Mouse (Mus musculus) embryonic facial prominence, embryonic 13.5 days (tissue): Measurements from ENCODE around the gene Fmo9. TPM values are rescaled to one million over a fixed set of nuclear protein-coding genes. Genes with fewer than 3 reads are reported as not detected.

Source experiments
- ATAC-seq: fragments of 200-750 bp; cut with Nextera tagmentation; 2 replicates; pipeline ENCODE4 v1.8.0; 2017; ENCODE audit warnings: low read depth; ENCODE audit not compliant: insufficient number of reproducible peaks, insufficient read depth, low FRiP score, low TSS enrichment
- H3K27ac ChIP-seq: fragments of 300-500 bp; sonication (generic); 2 replicates; pipeline ENCODE4 v1.5.1; 2015; ENCODE audit warnings: moderate library complexity, mild to moderate bottlenecking, inconsistent platforms
- H3K27me3 ChIP-seq: fragments of 300-500 bp; sonication (generic); 2 replicates; pipeline ENCODE4 v1.6.1; 2015; ENCODE audit warnings: mild to moderate bottlenecking, inconsistent platforms
- H3K36me3 ChIP-seq: fragments of 300-500 bp; sonication (generic); 2 replicates; pipeline ENCODE4 v1.6.1; 2015; ENCODE audit warnings: mild to moderate bottlenecking, inconsistent platforms
- H3K4me1 ChIP-seq: fragments of 300-500 bp; sonication (generic); 2 replicates; pipeline ENCODE4 v1.6.1; 2015; ENCODE audit warnings: inconsistent platforms
- H3K4me2 ChIP-seq: fragments of 300-500 bp; sonication (generic); 2 replicates; pipeline ENCODE4 v1.6.1; 2015; ENCODE audit warnings: moderate library complexity, mild to moderate bottlenecking, inconsistent platforms
- H3K4me3 ChIP-seq: fragments of 300-500 bp; sonication (generic); 2 replicates; pipeline ENCODE4 v1.5.1; 2015; ENCODE audit warnings: mild to moderate bottlenecking, inconsistent platforms
- H3K9ac ChIP-seq: fragments of 300-500 bp; sonication (generic); 2 replicates; pipeline ENCODE4 v1.6.1; 2015; ENCODE audit warnings: mild to moderate bottlenecking, inconsistent platforms
- H3K9me3 ChIP-seq: fragments of 300-500 bp; sonication (generic); 2 replicates; pipeline ENCODE4 v1.6.1; 2016; ENCODE audit warnings: inconsistent platforms
- WGBS: fragments of 180-500 bp; shearing (Covaris S2); methylation state at CpG from one replicate; pipeline ENCODE4 v1.1.7; 2015; ENCODE audit warnings: mixed read lengths; 5-methylcytosine and 5-hydroxymethylcytosine counted together
- microRNA-seq: library from miRNA; unstranded; fragments of <30 nt; microRNA quantifications from one replicate; pipeline ENCODE4, GENCODE M21; 2016
- polyA plus RNA-seq: library from polyadenylated mRNA; unstranded; fragments of >200 nt; fragmentation: Nextera tagmentation; extraction: Ambion mirVana; gene quantifications from 2 replicates; pipeline ENCODE4 v1.2.1, GENCODE M21; 2015

Fmo9 gene
- polyA plus RNA-seq: not detected in 2 replicates

GRCm38 (mm10) chr1:166681745-166682144 lies at the start of gene Fmo9:
Gene Fmo9, minus strand, starts transcription at chr1:166681845.
- 80% methylated on average over 1 of the region's 1 CpGs for WGBS
- H3K27me3 ChIP-seq: no peaks in the 10 kb centered on the region
- H3K9me3 ChIP-seq: no peaks in the 10 kb centered on the region
- no peak within 1 kb of the TSS for H3K4me2 ChIP-seq
- H3K36me3 ChIP-seq: no peaks in the 10 kb centered on the region
- no peak within 1 kb of the TSS for H3K27ac ChIP-seq
- H3K4me1 ChIP-seq: no peaks in the 10 kb centered on the region
- no peak within 1 kb of the TSS for H3K4me3 ChIP-seq
- no peak for ATAC-seq
- H3K9ac ChIP-seq: no peak within 1 kb of the TSS

GRCm38 (mm10) chr1:166730886-166731285 lies 49.2 kb upstream of the Fmo9 start:
- Histone ChIP-seq H3K27ac (no peak overlapping the region), H3K27me3 (no peaks in the 10 kb centered on the region), H3K9me3 (no peaks in the 10 kb centered on the region), H3K9ac (no peak overlapping the region), H3K4me1 (no peaks in the 10 kb centered on the region), H3K4me3 (no peak overlapping the region), H3K4me2 (no peak overlapping the region), H3K36me3 (no peaks in the 10 kb centered on the region)
- WGBS: 77% methylated on average over 4 of the region's 4 CpGs
- no peak for ATAC-seq

- no peak for ATAC-seq
- Histone ChIP-seq H3K4me3 (no peak overlapping the region), H3K9ac (no peak overlapping the region), H3K4me2 (no peak overlapping the region), H3K4me1 (no peaks in the 10 kb centered on the region), H3K27ac (no peak overlapping the region), H3K27me3 (no peaks in the 10 kb centered on the region), H3K9me3 (no peaks in the 10 kb centered on the region), H3K36me3 (no peaks in the 10 kb centered on the region)
- WGBS: 56% methylated on average over 2 of the region's 2 CpGs
Measured at GRCm38 (mm10) chr1:166730215-166730614, 48.6 kb upstream of the Fmo9 start.

- Histone ChIP-seq H3K4me2 (no peak overlapping the region), H3K27ac (no peak overlapping the region), H3K4me3 (no peak overlapping the region), H3K27me3 (no peaks in the 10 kb centered on the region), H3K4me1 (no peaks in the 10 kb centered on the region), H3K36me3 (no peaks in the 10 kb centered on the region), H3K9ac (no peak overlapping the region), H3K9me3 (no peaks in the 10 kb centered on the region)
- 89% methylated on average over 7 of the region's 7 CpGs for WGBS
- ATAC-seq: no peak
Measured at GRCm38 (mm10) chr1:166710861-166711260, 29.2 kb upstream of the Fmo9 start.

- Histone ChIP-seq H3K4me3 (no peak overlapping the region), H3K4me2 (no peak overlapping the region), H3K9ac (no peak overlapping the region), H3K27me3 (no peaks in the 10 kb centered on the region), H3K27ac (no peak overlapping the region), H3K4me1 (no peaks in the 10 kb centered on the region), H3K36me3 (no peaks in the 10 kb centered on the region), H3K9me3 (no peaks in the 10 kb centered on the region)
- no peak for ATAC-seq
- 73% methylated on average over 10 of the region's 10 CpGs for WGBS
Measured at GRCm38 (mm10) chr1:166702270-166702912, 20.7 kb upstream of the Fmo9 start.

GRCm38 (mm10) chr1:166669264-166669663 lies 12.4 kb downstream of the Fmo9 start:
- Histone ChIP-seq H3K9me3 (no peaks in the 10 kb centered on the region), H3K4me3 (no peak overlapping the region), H3K27me3 (no peaks in the 10 kb centered on the region), H3K9ac (no peak overlapping the region), H3K4me2 (no peak overlapping the region), H3K27ac (no peak overlapping the region), H3K36me3 (no peaks in the 10 kb centered on the region), H3K4me1 (no peaks in the 10 kb centered on the region)
- WGBS: 86% methylated on average over 5 of the region's 5 CpGs
- no peak for ATAC-seq

- WGBS: 87% methylated on average over 8 of the region's 8 CpGs
- H3K4me2 ChIP-seq: no peak overlapping the region
Measured at GRCm38 (mm10) chr1:166660800-166661199, 20.8 kb downstream of the Fmo9 start.

GRCm38 (mm10) chr1:166647593-166647992 lies 34.1 kb downstream of the Fmo9 start, which contains the start of gene Gm4847:
Gene Gm4847, minus strand, starts transcription at chr1:166647693.
- Histone ChIP-seq H3K27me3 (no peaks in the 10 kb centered on the region), H3K4me1 (no peaks in the 10 kb centered on the region), H3K36me3 (no peaks in the 10 kb centered on the region), H3K27ac (no peak within 1 kb of the TSS), H3K9me3 (no peaks in the 10 kb centered on the region), H3K4me2 (no peak within 1 kb of the TSS), H3K4me3 (no peak within 1 kb of the TSS), H3K9ac (no peak within 1 kb of the TSS)
- no peak for ATAC-seq
- 89% methylated on average over 2 of the region's 2 CpGs for WGBS

More at GRCm38 (mm10) chr1:166660800-166661199, 20.8 kb downstream of the Fmo9 start:
- Histone ChIP-seq H3K4me1 (no peaks in the 10 kb centered on the region), H3K27ac (no peak overlapping the region), H3K36me3 (no peaks in the 10 kb centered on the region), H3K4me3 (no peak overlapping the region), H3K9ac (no peak overlapping the region), H3K9me3 (no peaks in the 10 kb centered on the region), H3K27me3 (no peaks in the 10 kb centered on the region)
- no peak for ATAC-seq

Small RNA genes lying within 50 kb of the gene (microRNA-seq; reads per million reads assigned to microRNA genes)
- not detected for gene Gm22992

Other genes with a start within 250 kb of the Fmo9 start
- gene Gm4846, start 184.3 kb downstream of the Fmo9 start, polyA plus RNA-seq: not detected in 2 replicates
- not detected in 2 replicates for gene Gm4847, start 34.2 kb downstream of the Fmo9 start, polyA plus RNA-seq